Mouse (Mus musculus) E14TG2a.4 (cell line): ENCODE measurements at regions not wholly inside any gene's neighbourhood (a gene's known extent, or its start where the extent isn't known, plus 50 kb on each side); places are given as distances from the start of the nearest gene placed in this dataset.

Experiments
- CTCF ChIP-seq: conservative IDR thresholded peaks from 2 replicates; pipeline ENCODE4 v1.5.1; 2014; ENCODE audit warnings: low read length
- NANOG ChIP-seq: IDR thresholded peaks from 2 replicates; pipeline ENCODE4 v1.6.1; 2014; ENCODE audit warnings: borderline replicate concordance, low read length, mixed read lengths

GRCm38 (mm10) chr10:72132407-72132806 is 522.2 kb upstream of the Zwint start:
- TF ChIP-seq CTCF = no peak
- no peak for TF ChIP-seq NANOG
